Mouse (Mus musculus): ENCODE measurements around the gene Vmn1r188. TPM values are rescaled to one million over a fixed set of nuclear protein-coding genes. Genes with fewer than 3 reads are reported as not detected.

Vmn1r188 gene
- polyA plus RNA-seq (2014; fragmentation: Illumina TruSeq; extraction: RNeasy Lipid Tissue Mini Kit (QIAGEN cat#74804); ENCODE audit: low read depth, low replicate concordance): not detected

DNA sequence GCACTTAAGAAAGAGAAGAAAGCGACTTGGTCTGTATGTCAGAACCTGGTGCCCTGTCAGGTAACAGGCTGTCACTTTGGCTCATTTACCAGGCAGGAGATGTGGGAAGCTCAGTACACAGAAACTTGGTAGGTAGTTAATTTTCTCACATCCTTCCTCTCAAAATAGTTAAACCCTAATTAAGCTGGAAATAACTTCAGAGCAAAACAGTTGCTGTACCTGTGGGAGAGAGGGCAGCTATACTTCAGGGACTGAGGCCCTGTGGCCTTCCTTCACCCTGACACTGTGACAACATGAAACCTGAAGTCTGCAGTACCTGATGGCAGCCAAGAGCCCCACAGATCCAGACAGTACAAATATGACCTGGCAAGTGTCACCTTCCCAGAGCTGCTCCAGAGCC, at the start of gene Vmn1r188:
TSS of gene Vmn1r188 (plus strand) at position 301 of the 400 bp plus-strand sequence.

GRCm38 (mm10) chr13:22035267-22036148, 48.7 kb upstream of the Vmn1r188 start, which contains the start of the genes Hist1h2ah and Hist1h2bk:
Gene Hist1h2ah (minus strand): TSS chr13:22035568.
Gene Hist1h2bk (plus strand): TSS chr13:22035870.

GRCm38 (mm10) chr13:22041142-22041536, 43.1 kb upstream of the Vmn1r188 start, which contains the start of gene Hist1h4i:
Gene Hist1h4i (minus strand): TSS chr13:22041362.

DNA sequence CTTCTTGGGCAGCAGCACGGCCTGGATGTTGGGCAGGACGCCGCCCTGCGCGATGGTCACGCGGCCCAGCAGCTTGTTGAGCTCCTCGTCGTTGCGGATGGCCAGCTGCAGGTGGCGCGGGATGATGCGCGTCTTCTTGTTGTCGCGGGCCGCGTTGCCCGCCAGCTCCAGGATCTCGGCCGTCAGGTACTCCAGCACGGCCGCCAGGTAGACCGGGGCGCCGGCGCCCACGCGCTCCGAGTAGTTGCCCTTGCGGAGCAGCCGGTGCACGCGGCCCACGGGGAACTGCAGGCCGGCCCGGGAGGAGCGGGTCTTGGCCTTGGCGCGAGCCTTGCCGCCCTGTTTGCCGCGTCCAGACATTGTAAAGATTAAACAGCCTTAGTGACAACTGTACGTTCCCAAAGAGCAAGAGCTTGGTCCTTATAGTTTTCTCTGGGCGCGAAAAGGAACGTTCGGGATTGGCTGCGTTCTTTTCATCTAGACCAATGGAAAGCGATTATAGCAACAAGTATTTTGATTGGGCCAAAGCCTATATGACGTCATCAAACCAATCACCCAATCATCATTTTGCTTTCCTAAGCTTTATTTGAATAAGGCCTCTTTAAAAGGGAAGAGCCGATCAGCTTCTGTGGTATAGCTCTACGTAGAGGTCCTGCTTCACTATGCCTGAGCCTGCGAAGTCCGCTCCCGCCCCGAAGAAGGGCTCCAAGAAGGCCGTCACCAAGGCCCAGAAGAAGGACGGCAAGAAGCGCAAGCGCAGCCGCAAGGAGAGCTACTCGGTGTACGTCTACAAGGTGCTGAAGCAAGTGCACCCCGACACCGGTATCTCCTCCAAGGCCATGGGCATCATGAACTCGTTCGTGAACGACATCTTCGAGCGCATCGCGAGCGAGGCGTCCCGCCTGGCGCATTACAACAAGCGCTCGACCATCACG, 41.4 kb upstream of the Vmn1r188 start, which contains the start of the genes Hist1h2ag and Hist1h2bj:
TSS of gene Hist1h2ag (minus strand) at position 377 of the 935 bp plus-strand sequence.
TSS of gene Hist1h2bj (plus strand) at position 647 of the 935 bp plus-strand sequence.

GRCm38 (mm10) chr13:22105724-22106123, 21.5 kb downstream of the Vmn1r188 start, which contains the start of gene Vmn1r189:
Gene Vmn1r189 (minus strand): TSS chr13:22105824.

Other genes starting within 250 kb of the Vmn1r188 start
- gene Zfp184, start 139.3 kb upstream of the Vmn1r188 start, polyA plus RNA-seq (2014; fragmentation: Illumina TruSeq; extraction: RNeasy Lipid Tissue Mini Kit (QIAGEN cat#74804); ENCODE audit: low read depth, low replicate concordance): not detected
- not detected for gene Pom121l2, start 103.2 kb upstream of the Vmn1r188 start, polyA plus RNA-seq (2014; fragmentation: Illumina TruSeq; extraction: RNeasy Lipid Tissue Mini Kit (QIAGEN cat#74804); ENCODE audit: low read depth, low replicate concordance)
- 0.42 TPM for gene Prss16, start 74.7 kb upstream of the Vmn1r188 start, polyA plus RNA-seq (2014; fragmentation: Illumina TruSeq; extraction: RNeasy Lipid Tissue Mini Kit (QIAGEN cat#74804); ENCODE audit: low read depth, low replicate concordance)
- not detected for gene Hist1h2ah, start 48.9 kb upstream of the Vmn1r188 start, polyA plus RNA-seq (2014; fragmentation: Illumina TruSeq; extraction: RNeasy Lipid Tissue Mini Kit (QIAGEN cat#74804); ENCODE audit: low read depth, low replicate concordance)
- gene Hist1h2bk, start 48.6 kb upstream of the Vmn1r188 start, polyA plus RNA-seq (2014; fragmentation: Illumina TruSeq; extraction: RNeasy Lipid Tissue Mini Kit (QIAGEN cat#74804); ENCODE audit: low read depth, low replicate concordance): not detected
- gene Hist1h4i, start 43.1 kb upstream of the Vmn1r188 start, polyA plus RNA-seq (2014; fragmentation: Illumina TruSeq; extraction: RNeasy Lipid Tissue Mini Kit (QIAGEN cat#74804); ENCODE audit: low read depth, low replicate concordance): 1.7 TPM
- not detected for gene Hist1h2ag, start 41.5 kb upstream of the Vmn1r188 start, polyA plus RNA-seq (2014; fragmentation: Illumina TruSeq; extraction: RNeasy Lipid Tissue Mini Kit (QIAGEN cat#74804); ENCODE audit: low read depth, low replicate concordance)
- gene Hist1h2bj, start 41.2 kb upstream of the Vmn1r188 start, polyA plus RNA-seq (2014; fragmentation: Illumina TruSeq; extraction: RNeasy Lipid Tissue Mini Kit (QIAGEN cat#74804); ENCODE audit: low read depth, low replicate concordance): not detected
- gene Vmn1r189, start 21.4 kb downstream of the Vmn1r188 start, polyA plus RNA-seq (2014; fragmentation: Illumina TruSeq; extraction: RNeasy Lipid Tissue Mini Kit (QIAGEN cat#74804); ENCODE audit: low read depth, low replicate concordance): not detected
- not detected for gene Vmn1r191, start 99.5 kb downstream of the Vmn1r188 start, polyA plus RNA-seq (2014; fragmentation: Illumina TruSeq; extraction: RNeasy Lipid Tissue Mini Kit (QIAGEN cat#74804); ENCODE audit: low read depth, low replicate concordance)
- not detected for gene Vmn1r192, start 106.7 kb downstream of the Vmn1r188 start, polyA plus RNA-seq (2014; fragmentation: Illumina TruSeq; extraction: RNeasy Lipid Tissue Mini Kit (QIAGEN cat#74804); ENCODE audit: low read depth, low replicate concordance)
- gene Vmn1r193, start 138.7 kb downstream of the Vmn1r188 start, polyA plus RNA-seq (2014; fragmentation: Illumina TruSeq; extraction: RNeasy Lipid Tissue Mini Kit (QIAGEN cat#74804); ENCODE audit: low read depth, low replicate concordance): not detected
- not detected for gene Vmn1r194, start 159.8 kb downstream of the Vmn1r188 start, polyA plus RNA-seq (2014; fragmentation: Illumina TruSeq; extraction: RNeasy Lipid Tissue Mini Kit (QIAGEN cat#74804); ENCODE audit: low read depth, low replicate concordance)
- not detected for gene Vmn1r195, start 186.1 kb downstream of the Vmn1r188 start, polyA plus RNA-seq (2014; fragmentation: Illumina TruSeq; extraction: RNeasy Lipid Tissue Mini Kit (QIAGEN cat#74804); ENCODE audit: low read depth, low replicate concordance)
- gene Vmn1r196, start 205.5 kb downstream of the Vmn1r188 start, polyA plus RNA-seq (2014; fragmentation: Illumina TruSeq; extraction: RNeasy Lipid Tissue Mini Kit (QIAGEN cat#74804); ENCODE audit: low read depth, low replicate concordance): not detected
- gene Vmn1r197, start 240.1 kb downstream of the Vmn1r188 start, polyA plus RNA-seq (2014; fragmentation: Illumina TruSeq; extraction: RNeasy Lipid Tissue Mini Kit (QIAGEN cat#74804); ENCODE audit: low read depth, low replicate concordance): not detected